Mouse (Mus musculus) testis, adult 2 months (tissue): ENCODE results near the gene B3galt6.

Source experiments
- CTCF ChIP-seq: fragments of 200-500 bp; IDR thresholded peaks from 2 replicates; pipeline ENCODE4 v1.5.1; 2012; ENCODE audit warnings: low read depth, mild to moderate bottlenecking, inconsistent platforms, low read length, moderate library complexity; ENCODE audit not compliant: control insufficient read depth, insufficient read depth, insufficient replicate concordance
- POLR2A ChIP-seq: fragments of 200-500 bp; IDR thresholded peaks from 2 replicates; pipeline ENCODE4 v1.6.1; 2012; ENCODE audit warnings: low read depth, mild to moderate bottlenecking, inconsistent platforms, low read length, moderate library complexity; ENCODE audit not compliant: control insufficient read depth

GRCm38 (mm10) chr4:156013637-156014036, 21.2 kb upstream of the B3galt6 start, which contains the start of gene Tnfrsf4:
- no peak for TF ChIP-seq CTCF
- TF ChIP-seq POLR2A, result no peak
